Mouse (Mus musculus) neural tube, embryonic 11.5 days (tissue): ENCODE data around the gene Ydjc. TPM values are rescaled to one million over a fixed set of nuclear protein-coding genes. Genes with fewer than 3 reads are reported as not detected.

ENCODE experiments used
- ATAC-seq: fragments of 200-750 bp; cut with Nextera tagmentation; 2 replicates; pipeline ENCODE4 v1.8.0; 2017; ENCODE audit warnings: moderate number of reproducible peaks, mild to moderate bottlenecking, moderate TSS enrichment, moderate library complexity; ENCODE audit not compliant: insufficient read depth, low FRiP score, low TSS enrichment
- DNase-seq: peaks from one replicate; pipeline ENCODE4 v3.0.0-alpha.2; 2015; ENCODE audit warnings: low spot score
- H3K27ac ChIP-seq: fragments of 300-500 bp; sonication (generic); 2 replicates; pipeline ENCODE4 v1.5.1; 2014; ENCODE audit warnings: low read depth, mild to moderate bottlenecking, low read length
- H3K27me3 ChIP-seq: fragments of 300-500 bp; sonication (generic); 2 replicates; pipeline ENCODE4 v1.6.1; 2014; ENCODE audit warnings: mild to moderate bottlenecking, low read length, mixed read lengths; ENCODE audit not compliant: control insufficient read depth, insufficient read depth
- H3K36me3 ChIP-seq: fragments of 300-500 bp; sonication (generic); 2 replicates; pipeline ENCODE4 v1.6.1; 2014; ENCODE audit warnings: mild to moderate bottlenecking, low read length, moderate library complexity, mixed read lengths; ENCODE audit not compliant: control insufficient read depth, insufficient read depth
- H3K4me1 ChIP-seq: fragments of 300-500 bp; sonication (generic); 2 replicates; pipeline ENCODE4 v1.6.1; 2014; ENCODE audit warnings: low read length, mixed read lengths; ENCODE audit not compliant: control insufficient read depth, insufficient read depth
- H3K4me2 ChIP-seq: fragments of 300-500 bp; sonication (generic); 2 replicates; pipeline ENCODE4 v1.6.1; 2014; ENCODE audit warnings: low read depth, mild to moderate bottlenecking, moderate library complexity
- H3K4me3 ChIP-seq: fragments of 300-500 bp; sonication (generic); 2 replicates; pipeline ENCODE4 v1.5.1; 2014; ENCODE audit warnings: low read depth, low read length
- H3K9ac ChIP-seq: fragments of 300-500 bp; sonication (generic); 2 replicates; pipeline ENCODE4 v1.6.1; 2014; ENCODE audit warnings: mild to moderate bottlenecking, low read length
- H3K9me3 ChIP-seq: fragments of 300-500 bp; sonication (generic); 2 replicates; pipeline ENCODE4 v1.6.1; 2016; ENCODE audit warnings: low read length; ENCODE audit not compliant: control insufficient read depth
- WGBS: fragments of 180-500 bp; shearing (Covaris S2); extraction: QIAGEN DNeasy Blood & Tissue Kit; methylation state at CpG from one replicate; pipeline ENCODE4 v1.1.7; 2014; 5-methylcytosine and 5-hydroxymethylcytosine counted together
- polyA plus RNA-seq: library from polyadenylated mRNA; unstranded; fragments of >200 nt; fragmentation: Nextera tagmentation; extraction: Ambion mirVana; gene quantifications from 2 replicates; pipeline ENCODE4 v1.2.1, GENCODE M21; 2014

Ydjc gene
- polyA plus RNA-seq, 1 experiment from 2014 or later = 12.5 TPM

GRCm38 (mm10) chr16:17179706-17180105 is 35.3 kb downstream of the Ydjc start:
- Histone ChIP-seq H3K9me3 (no peaks in the 10 kb centered on the region), H3K27ac (no peak overlapping the region), H3K4me1 (no peaks in the 10 kb centered on the region), H3K4me3 (no peak overlapping the region), H3K36me3 (no peaks in the 10 kb centered on the region; the same call in 1 of the 2 replicates), H3K4me2 (no peak overlapping the region), H3K9ac (no peak overlapping the region), H3K27me3 (no peaks in the 10 kb centered on the region)
- DNase-seq = no peak
- ATAC-seq = no peak
- WGBS = 98% methylated on average over 3 of the region's 3 CpGs

DNA sequence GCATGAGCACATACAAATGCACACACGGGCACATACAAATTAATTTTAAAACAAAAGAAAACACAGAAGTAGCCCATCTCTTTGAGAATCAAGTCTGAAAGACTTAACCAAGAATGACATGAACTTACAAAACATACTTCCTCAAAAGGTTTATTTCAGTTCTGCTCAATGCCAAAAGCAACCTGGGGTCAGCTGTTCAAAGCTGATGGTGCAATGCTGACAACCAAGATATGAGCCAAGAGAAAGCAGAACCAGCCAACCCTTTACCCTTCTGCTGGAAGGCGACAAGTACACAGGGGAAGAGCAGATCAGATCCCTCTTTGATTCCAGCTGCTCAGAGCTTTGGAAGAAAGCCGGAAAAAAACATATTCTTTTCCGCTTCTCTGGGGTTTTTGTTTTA is 37.0 kb downstream of the Ydjc start:
- peaks cover 2% of the 10 kb centered on the region for H3K36me3 ChIP-seq
- DNase-seq = no peak

GRCm38 (mm10) chr16:17182136-17182535 is 37.7 kb downstream of the Ydjc start:
- H3K4me3 ChIP-seq = no peak overlapping the region
- DNase-seq (no peak), ATAC-seq (no peak)
- no peaks in the 10 kb centered on the region for H3K27me3 ChIP-seq
- no peaks in the 10 kb centered on the region for H3K4me1 ChIP-seq
- no peak overlapping the region for H3K9ac ChIP-seq
- no peak overlapping the region for H3K4me2 ChIP-seq
- peaks cover 2% of the 10 kb centered on the region for H3K36me3 ChIP-seq
- H3K27ac ChIP-seq = no peak overlapping the region
- H3K9me3 ChIP-seq = no peaks in the 10 kb centered on the region
- 93% methylated on average over 2 of the region's 2 CpGs for WGBS

More for the DNA sequence above, 37.0 kb downstream of the Ydjc start:
- Histone ChIP-seq H3K4me3 (no peak overlapping the region), H3K27me3 (no peaks in the 10 kb centered on the region), H3K4me1 (no peaks in the 10 kb centered on the region), H3K9ac (no peak overlapping the region), H3K27ac (no peak overlapping the region), H3K4me2 (no peak overlapping the region), H3K9me3 (no peaks in the 10 kb centered on the region)
- no peak for ATAC-seq
- 93% methylated on average over 4 of the region's 4 CpGs for WGBS

DNA sequence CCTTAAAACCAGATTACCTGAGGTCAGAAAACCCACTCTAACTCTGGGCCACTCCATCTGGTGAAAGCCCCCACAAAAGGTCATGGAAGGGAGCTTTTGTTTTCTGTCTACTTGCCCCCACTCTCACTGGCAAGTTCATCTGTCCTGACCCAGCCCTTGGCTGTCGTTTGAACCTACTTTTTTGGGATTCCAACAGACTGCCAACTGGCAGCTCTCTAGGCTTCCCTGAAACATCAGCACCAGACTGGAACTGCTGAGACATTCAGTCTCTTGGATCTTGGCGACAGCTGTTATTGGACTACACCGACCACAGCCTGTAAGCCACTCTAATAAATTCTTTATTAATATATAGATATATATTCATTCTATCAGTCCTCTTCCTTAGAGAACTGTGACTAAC is 38.6 kb downstream of the Ydjc start:
- Histone ChIP-seq H3K27me3 (no peaks in the 10 kb centered on the region), H3K4me2 (no peak overlapping the region), H3K9ac (no peak overlapping the region), H3K36me3 (peaks cover 2% of the 10 kb centered on the region), H3K27ac (no peak overlapping the region), H3K9me3 (no peaks in the 10 kb centered on the region), H3K4me3 (no peak overlapping the region), H3K4me1 (no peaks in the 10 kb centered on the region)
- no peak for DNase-seq
- ATAC-seq = no peak
- 85% methylated on average over 3 of the region's 3 CpGs for WGBS

- no peak for ATAC-seq
- no peak for DNase-seq
- Histone ChIP-seq H3K9ac (no peak overlapping the region), H3K4me1 (no peaks in the 10 kb centered on the region), H3K4me2 (no peak overlapping the region), H3K27ac (no peak overlapping the region), H3K4me3 (no peak overlapping the region), H3K36me3 (peaks cover 2% of the 10 kb centered on the region), H3K9me3 (no peaks in the 10 kb centered on the region), H3K27me3 (no peaks in the 10 kb centered on the region)
Measured at GRCm38 (mm10) chr16:17185475-17185874, 41.1 kb downstream of the Ydjc start.

DNA sequence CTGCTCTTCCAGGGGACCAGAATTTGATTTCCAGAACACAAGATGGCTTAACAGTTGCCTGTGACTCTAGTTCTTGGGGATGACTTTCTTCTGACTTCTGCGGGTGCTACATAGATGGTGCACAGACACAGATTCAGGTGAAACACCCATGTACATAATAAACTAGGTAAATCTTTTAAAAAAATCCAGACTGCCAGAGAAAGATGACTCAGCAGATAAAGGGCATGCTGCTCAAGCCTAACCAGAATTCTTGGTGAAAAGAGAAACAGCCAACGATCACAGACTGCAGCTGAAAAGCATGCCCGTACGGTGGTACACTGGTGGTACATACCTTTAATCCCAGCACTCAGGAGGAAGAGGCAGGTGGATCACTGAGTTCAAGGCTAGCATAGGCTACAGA is 49.4 kb downstream of the Ydjc start:
- peaks cover 2% of the 10 kb centered on the region; the same call in 1 of the 2 replicates for H3K36me3 ChIP-seq
- no peak overlapping the region for H3K27ac ChIP-seq
- DNase-seq (no peak), ATAC-seq (no peak)
- H3K4me3 ChIP-seq = no peak overlapping the region
- no peak overlapping the region for H3K9ac ChIP-seq
- H3K4me1 ChIP-seq = no peaks in the 10 kb centered on the region
- no peaks in the 10 kb centered on the region for H3K9me3 ChIP-seq
- 97% methylated on average over 4 of the region's 4 CpGs for WGBS
- H3K4me2 ChIP-seq = no peak overlapping the region
- H3K27me3 ChIP-seq = no peaks in the 10 kb centered on the region

- Histone ChIP-seq H3K27ac (peak overlapping the region; percentile 64; the same call in 1 of the 2 replicates), H3K4me1 (peaks cover 13% of the 10 kb centered on the region), H3K4me3 (peak overlapping the region; percentile 100), H3K27me3 (no peaks in the 10 kb centered on the region), H3K9ac (peak overlapping the region; percentile 100), H3K4me2 (peak overlapping the region; percentile 82), H3K36me3 (no peaks in the 10 kb centered on the region), H3K9me3 (no peaks in the 10 kb centered on the region)
- DNase-seq = no peak
- no peak for ATAC-seq
- WGBS = 10% methylated on average over 24 of the region's 24 CpGs
Measured at GRCm38 (mm10) chr16:17200121-17200952, 55.9 kb downstream of the Ydjc start.

DNA sequence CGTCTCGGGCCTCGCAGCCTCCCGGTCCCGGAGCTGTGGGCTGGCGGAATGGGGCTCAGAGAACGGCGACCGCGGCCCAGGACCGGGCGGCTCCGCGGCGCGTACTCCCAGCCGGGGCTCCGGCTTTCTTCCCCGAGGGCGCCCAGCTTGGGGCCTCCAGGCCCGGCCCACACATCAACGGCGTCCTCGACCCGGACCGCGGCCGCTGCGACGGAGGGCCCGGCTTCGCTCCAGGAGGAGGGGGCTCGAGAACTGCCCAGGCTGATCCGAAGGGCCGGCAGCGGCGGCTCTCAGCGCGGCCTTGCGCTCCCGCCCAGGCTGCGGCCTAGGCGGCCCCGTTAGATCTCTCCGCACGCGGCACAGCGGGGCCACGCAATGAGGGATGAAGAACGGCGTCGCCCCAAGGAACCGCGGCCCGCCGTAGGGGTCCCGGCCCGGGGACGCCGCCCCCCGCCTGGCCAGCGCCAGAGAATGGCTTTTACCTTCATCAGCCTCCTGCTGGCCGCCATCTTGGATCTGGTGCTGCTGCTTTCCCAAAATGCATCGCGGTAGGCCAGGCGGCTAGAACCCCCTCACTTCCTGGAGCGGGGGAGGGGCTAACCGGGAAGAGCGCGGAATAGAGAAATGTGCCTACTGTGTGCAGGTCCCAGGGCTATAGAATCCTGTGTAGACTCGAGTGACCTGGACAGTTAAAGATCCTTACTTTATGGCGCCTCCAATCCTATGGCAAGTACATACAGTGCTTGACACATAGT is 56.7 kb downstream of the Ydjc start:
- Histone ChIP-seq H3K9me3 (no peaks in the 10 kb centered on the region), H3K4me2 (peak overlapping the region; percentile 82), H3K27ac (peak overlapping the region; percentile 64; the same call in 1 of the 2 replicates), H3K27me3 (no peaks in the 10 kb centered on the region), H3K4me1 (peaks cover 13% of the 10 kb centered on the region), H3K9ac (peak overlapping the region; percentile 100), H3K4me3 (peak overlapping the region; percentile 100), H3K36me3 (no peaks in the 10 kb centered on the region)
- ATAC-seq (peak; percentile 90), DNase-seq (peak; percentile 87)
- WGBS = under 1% methylated on average over 72 of the region's 72 CpGs
